Mouse (Mus musculus) heart, embryonic 16.5 days (tissue): ENCODE results near the gene Tmem240. TPM values are rescaled to one million over a fixed set of nuclear protein-coding genes. Genes with fewer than 3 reads are reported as not detected.
A peak's percentile ranks its signal among the peaks of the same experiment; 100 is the strongest.

Experiments
- ATAC-seq: fragments of 200-750 bp; cut with Nextera tagmentation; replicated peaks from 2 replicates; pipeline ENCODE4 v1.8.0; 2017; ENCODE audit warnings: moderate number of reproducible peaks; ENCODE audit not compliant: insufficient read depth, low FRiP score; ENCODE audit errors: extremely low read depth
- H3K27ac ChIP-seq: fragments of 300-500 bp; sonication (generic); 2 replicates; pipeline ENCODE4 v1.5.1; 2014; ENCODE audit warnings: mild to moderate bottlenecking, low read length, control low read depth, moderate library complexity
- H3K27me3 ChIP-seq: fragments of 300-500 bp; sonication (generic); 2 replicates; pipeline ENCODE4 v1.6.1; 2014; ENCODE audit warnings: low read length, mixed read lengths; ENCODE audit not compliant: control insufficient read depth, insufficient read depth
- H3K36me3 ChIP-seq: fragments of 300-500 bp; sonication (generic); 2 replicates; pipeline ENCODE4 v1.6.1; 2014; ENCODE audit not compliant: control insufficient read depth, insufficient read depth
- H3K4me1 ChIP-seq: fragments of 300-500 bp; sonication (generic); 2 replicates; pipeline ENCODE4 v1.6.1; 2014; ENCODE audit warnings: low read length, mixed read lengths; ENCODE audit not compliant: control insufficient read depth, insufficient read depth
- H3K4me2 ChIP-seq: fragments of 300-500 bp; sonication (generic); 2 replicates; pipeline ENCODE4 v1.6.1; 2014; ENCODE audit warnings: low read depth, mild to moderate bottlenecking, control low read depth, low read length
- H3K4me3 ChIP-seq: fragments of 300-500 bp; sonication (generic); 2 replicates; pipeline ENCODE4 v1.5.1; 2014; ENCODE audit warnings: mild to moderate bottlenecking, control low read depth, low read length
- H3K9ac ChIP-seq: fragments of 300-500 bp; sonication (generic); 2 replicates; pipeline ENCODE4 v1.6.1; 2014; ENCODE audit warnings: low read length, control low read depth
- H3K9me3 ChIP-seq: fragments of 300-500 bp; sonication (generic); replicated peaks from 2 replicates; pipeline ENCODE4 v1.6.1; 2016; ENCODE audit warnings: low read length; ENCODE audit not compliant: control insufficient read depth
- WGBS: fragments of 180-500 bp; shearing (Covaris S2); extraction: QIAGEN DNeasy Blood & Tissue Kit; methylation state at CpG from one replicate; pipeline ENCODE4 v1.1.7; 2014; 5-methylcytosine and 5-hydroxymethylcytosine counted together
- polyA plus RNA-seq: library from polyadenylated mRNA; unstranded; fragments of >200 nt; fragmentation: Nextera tagmentation; extraction: Ambion mirVana; gene quantifications from 2 replicates; pipeline ENCODE4 v1.2.1, GENCODE M21; 2015

Gene Tmem240
- polyA plus RNA-seq, 1 experiment from 2014 or later, result 0.54 TPM

- H3K4me1 ChIP-seq, result peaks cover 41% of the 10 kb centered on the region
- no peaks in the 10 kb centered on the region for H3K9me3 ChIP-seq
- 0 out of 2 replicates have a peak overlapping the region, but pooled peaks have one; percentile 49 for H3K9ac ChIP-seq
- H3K27ac ChIP-seq, result no peak overlapping the region
- H3K4me2 ChIP-seq, result peak overlapping the region; percentile 65
- H3K27me3 ChIP-seq, result peaks cover 22% of the 10 kb centered on the region
- ATAC-seq, result no peak
- H3K4me3 ChIP-seq, result peak overlapping the region; percentile 42
- 29% methylated on average over 5 of the region's 5 CpGs for WGBS
- no peaks in the 10 kb centered on the region for H3K36me3 ChIP-seq
Measured at GRCm38 (mm10) chr4:155773335-155774078, 38.9 kb downstream of the Tmem240 start.

GRCm38 (mm10) chr4:155774280-155774754, 39.7 kb downstream of the Tmem240 start, which contains the start of gene Vwa1:
Gene Vwa1 (minus strand): TSS chr4:155774698.
- peak within 1 kb of the TSS; percentile 49 for H3K9ac ChIP-seq
- peaks cover 41% of the 10 kb centered on the region for H3K4me1 ChIP-seq
- peak; percentile 77 for ATAC-seq
- peak within 1 kb of the TSS; percentile 65 for H3K4me2 ChIP-seq
- H3K27me3 ChIP-seq, result peaks cover 22% of the 10 kb centered on the region
- under 1% methylated on average over 35 of the region's 35 CpGs for WGBS
- H3K27ac ChIP-seq, result peak within 1 kb of the TSS; percentile 86
- no peaks in the 10 kb centered on the region for H3K9me3 ChIP-seq
- H3K36me3 ChIP-seq, result no peaks in the 10 kb centered on the region
- peak within 1 kb of the TSS; percentile 42 for H3K4me3 ChIP-seq

GRCm38 (mm10) chr4:155774971-155775740, 40.6 kb downstream of the Tmem240 start:
- peaks cover 22% of the 10 kb centered on the region for H3K27me3 ChIP-seq
- H3K4me2 ChIP-seq, result peak overlapping the region; percentile 65
- H3K9ac ChIP-seq, result peak overlapping the region; percentile 34; the same call in 1 of the 2 replicates
- peak overlapping the region; percentile 42 for H3K4me3 ChIP-seq
- H3K9me3 ChIP-seq, result no peaks in the 10 kb centered on the region
- peak; percentile 33 for ATAC-seq
- peaks cover 40% of the 10 kb centered on the region for H3K4me1 ChIP-seq
- H3K27ac ChIP-seq, result peak overlapping the region; percentile 86
- WGBS, result 22% methylated on average over 9 of the region's 9 CpGs
- no peaks in the 10 kb centered on the region for H3K36me3 ChIP-seq

- 48% methylated on average over 3 of the region's 3 CpGs for WGBS
- no peak overlapping the region for H3K4me2 ChIP-seq
Measured at GRCm38 (mm10) chr4:155775855-155776254, 41.3 kb downstream of the Tmem240 start.

GRCm38 (mm10) chr4:155776704-155777335, 42.2 kb downstream of the Tmem240 start:
- ATAC-seq, result no peak
- peaks cover 44% of the 10 kb centered on the region for H3K4me1 ChIP-seq
- peak overlapping the region; percentile 72 for H3K27ac ChIP-seq
- no peaks in the 10 kb centered on the region for H3K9me3 ChIP-seq
- no peak overlapping the region for H3K4me3 ChIP-seq
- H3K9ac ChIP-seq, result no peak overlapping the region
- H3K27me3 ChIP-seq, result peaks cover 19% of the 10 kb centered on the region
- no peaks in the 10 kb centered on the region for H3K36me3 ChIP-seq
- WGBS, result 58% methylated on average over 2 of the region's 2 CpGs
- H3K4me2 ChIP-seq, result no peak overlapping the region

More at GRCm38 (mm10) chr4:155775855-155776254, 41.3 kb downstream of the Tmem240 start:
- Histone ChIP-seq H3K27ac (peak overlapping the region; percentile 86), H3K27me3 (peaks cover 22% of the 10 kb centered on the region), H3K4me3 (no peak overlapping the region), H3K36me3 (no peaks in the 10 kb centered on the region), H3K4me1 (peaks cover 41% of the 10 kb centered on the region), H3K9ac (no peak overlapping the region), H3K9me3 (no peaks in the 10 kb centered on the region)
- ATAC-seq, result no peak

GRCm38 (mm10) chr4:155777816-155778215, 43.2 kb downstream of the Tmem240 start:
- peaks cover 10% of the 10 kb centered on the region for H3K27me3 ChIP-seq
- H3K9ac ChIP-seq, result no peak overlapping the region
- no peak overlapping the region for H3K4me3 ChIP-seq
- peaks cover 44% of the 10 kb centered on the region for H3K4me1 ChIP-seq
- H3K9me3 ChIP-seq, result no peaks in the 10 kb centered on the region
- no peaks in the 10 kb centered on the region for H3K36me3 ChIP-seq
- no peak for ATAC-seq
- H3K4me2 ChIP-seq, result no peak overlapping the region
- WGBS, result 59% methylated on average over 2 of the region's 2 CpGs
- peak overlapping the region; percentile 45 for H3K27ac ChIP-seq

GRCm38 (mm10) chr4:155779498-155779897, 44.9 kb downstream of the Tmem240 start:
- H3K9me3 ChIP-seq, result no peaks in the 10 kb centered on the region
- no peak overlapping the region for H3K4me3 ChIP-seq
- H3K4me1 ChIP-seq, result peaks cover 44% of the 10 kb centered on the region
- H3K36me3 ChIP-seq, result no peaks in the 10 kb centered on the region
- no peak overlapping the region for H3K4me2 ChIP-seq
- 83% methylated on average over 4 of the region's 4 CpGs for WGBS
- no peak overlapping the region for H3K27ac ChIP-seq
- no peak for ATAC-seq
- H3K27me3 ChIP-seq, result 0 out of 2 replicates have a peak, but pooled peaks cover 2% of the 10 kb centered on the region
- H3K9ac ChIP-seq, result no peak overlapping the region

GRCm38 (mm10) chr4:155780895-155781294, 46.3 kb downstream of the Tmem240 start:
- Histone ChIP-seq H3K4me2 (no peak overlapping the region), H3K27me3 (no peaks in the 10 kb centered on the region), H3K27ac (peak overlapping the region; percentile 33), H3K4me3 (no peak overlapping the region), H3K9me3 (no peaks in the 10 kb centered on the region), H3K36me3 (no peaks in the 10 kb centered on the region), H3K4me1 (peaks cover 40% of the 10 kb centered on the region), H3K9ac (no peak overlapping the region)
- 17% methylated on average over 6 of the region's 6 CpGs for WGBS
- ATAC-seq, result 0 out of 2 replicates have a peak, but pooled peaks have one; percentile 16
